Mouse (Mus musculus) heart, embryonic 14.5 days (tissue): ENCODE data around the gene Clvs2. TPM values are rescaled to one million over a fixed set of nuclear protein-coding genes. Genes with fewer than 3 reads are reported as not detected.

ENCODE experiments used
- ATAC-seq: fragments of 200-750 bp; cut with Nextera tagmentation; 2 replicates; pipeline ENCODE4 v1.8.0; 2017; ENCODE audit warnings: low read depth, moderate TSS enrichment; ENCODE audit not compliant: insufficient number of reproducible peaks, insufficient read depth, low FRiP score
- H3K27ac ChIP-seq, 2 experiments: fragments of 200-500 bp in 1 of 2; fragments of 300-500 bp in 1 of 2; sonication (generic) in 1 of 2; replicated peaks in 1 of 2; 2 replicates each; pipeline ENCODE4 v1.5.1; 2012 to 2014; ENCODE audit warnings: low read depth in 2 of 2, low read length in 2 of 2, control low read depth in 1 of 2, mild to moderate bottlenecking in 1 of 2, mixed read lengths in 1 of 2; ENCODE audit not compliant: control insufficient read depth in 1 of 2, insufficient read depth in 1 of 2
- H3K27me3 ChIP-seq: fragments of 300-500 bp; sonication (generic); 2 replicates; pipeline ENCODE4 v1.6.1; 2014; ENCODE audit warnings: mild to moderate bottlenecking, low read length, control low read depth; ENCODE audit not compliant: control insufficient read depth, insufficient read depth
- H3K36me3 ChIP-seq: fragments of 300-500 bp; sonication (generic); 2 replicates; pipeline ENCODE4 v1.6.1; 2014; ENCODE audit warnings: mild to moderate bottlenecking, control low read depth, low read length, mixed read lengths; ENCODE audit not compliant: control insufficient read depth, insufficient read depth
- H3K4me1 ChIP-seq, 2 experiments: fragments of 200-500 bp in 1 of 2; fragments of 300-500 bp in 1 of 2; sonication (generic) in 1 of 2; 2 replicates each; pipeline ENCODE4 v1.6.1; 2012 to 2014; ENCODE audit warnings: low read length in 2 of 2, control low read depth in 1 of 2, mixed read lengths in 1 of 2; ENCODE audit not compliant: control insufficient read depth in 2 of 2, insufficient read depth in 2 of 2
- H3K4me2 ChIP-seq: fragments of 300-500 bp; sonication (generic); 2 replicates; pipeline ENCODE4 v1.6.1; 2014; ENCODE audit warnings: mild to moderate bottlenecking, low read length
- H3K4me3 ChIP-seq, 2 experiments: fragments of 200-500 bp in 1 of 2; fragments of 300-500 bp in 1 of 2; sonication (generic) in 1 of 2; 2 replicates each; pipeline ENCODE4 v1.5.1; 2012 to 2014; ENCODE audit warnings: low read length in 2 of 2, mild to moderate bottlenecking in 2 of 2, control low read depth in 1 of 2, low read depth in 1 of 2, moderate library complexity in 1 of 2; ENCODE audit not compliant: control insufficient read depth in 1 of 2, insufficient read depth in 1 of 2
- H3K9ac ChIP-seq: fragments of 300-500 bp; sonication (generic); 2 replicates; pipeline ENCODE4 v1.6.1; 2014; ENCODE audit warnings: mild to moderate bottlenecking, low read length
- H3K9me3 ChIP-seq: fragments of 300-500 bp; sonication (generic); 2 replicates; pipeline ENCODE4 v1.6.1; 2016; ENCODE audit warnings: low read length, control low read depth; ENCODE audit not compliant: control insufficient read depth
- WGBS: fragments of 180-500 bp; shearing (Covaris S2); extraction: QIAGEN DNeasy Blood & Tissue Kit; methylation state at CpG from one replicate; pipeline ENCODE4 v1.1.7; 2014; 5-methylcytosine and 5-hydroxymethylcytosine counted together
- polyA plus RNA-seq: library from polyadenylated mRNA; unstranded; fragments of >200 nt; fragmentation: Nextera tagmentation; extraction: Ambion mirVana; gene quantifications from 2 replicates; pipeline ENCODE4 v1.2.1, GENCODE M21; 2014

Gene Clvs2
- polyA plus RNA-seq = 0.26 TPM in 1 of 2 replicates, not detected in the other

DNA sequence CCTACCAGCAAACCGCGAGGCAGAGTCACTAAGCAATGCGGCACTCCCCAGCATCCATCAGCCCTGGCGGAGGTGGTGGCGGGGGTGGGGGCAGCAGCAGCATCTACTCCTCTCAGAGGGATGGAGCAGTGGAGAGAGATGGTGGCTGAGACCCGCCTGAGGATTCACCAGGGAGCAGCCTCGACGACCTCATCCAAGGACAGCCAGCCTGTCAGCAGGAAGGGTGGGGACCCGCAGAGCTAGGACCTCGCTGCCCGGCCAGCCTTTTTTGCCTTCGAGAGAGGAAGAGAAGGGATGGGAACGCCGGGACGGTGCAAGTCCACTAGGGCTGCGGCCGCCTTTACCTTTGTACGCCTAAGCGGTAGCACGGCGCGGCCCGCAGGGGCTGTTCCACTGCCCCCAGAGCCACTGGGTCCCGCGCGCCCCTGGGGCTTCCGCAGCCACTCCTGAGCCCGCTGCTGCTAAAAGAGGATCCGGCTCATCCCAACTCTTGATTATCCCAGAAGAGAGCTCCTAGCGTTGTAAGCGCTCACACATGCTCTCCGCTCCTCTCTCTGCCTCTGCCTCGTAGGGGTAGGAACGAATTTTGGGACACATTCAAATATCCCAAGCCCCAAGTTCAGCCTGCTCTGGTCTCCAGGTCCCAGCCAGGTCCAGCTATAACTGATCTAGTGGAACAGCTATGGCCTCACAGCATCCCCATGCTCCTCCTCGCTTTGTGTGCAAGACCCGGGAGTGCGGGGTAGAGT, at the start of gene Clvs2:
Gene Clvs2 (minus strand): TSS at position 639 of the 749 bp plus-strand sequence.
- WGBS = 2% methylated on average over 34 of the region's 37 CpGs
- no peak within 1 kb of the TSS for H3K27ac ChIP-seq
- ATAC-seq = no peak

DNA sequence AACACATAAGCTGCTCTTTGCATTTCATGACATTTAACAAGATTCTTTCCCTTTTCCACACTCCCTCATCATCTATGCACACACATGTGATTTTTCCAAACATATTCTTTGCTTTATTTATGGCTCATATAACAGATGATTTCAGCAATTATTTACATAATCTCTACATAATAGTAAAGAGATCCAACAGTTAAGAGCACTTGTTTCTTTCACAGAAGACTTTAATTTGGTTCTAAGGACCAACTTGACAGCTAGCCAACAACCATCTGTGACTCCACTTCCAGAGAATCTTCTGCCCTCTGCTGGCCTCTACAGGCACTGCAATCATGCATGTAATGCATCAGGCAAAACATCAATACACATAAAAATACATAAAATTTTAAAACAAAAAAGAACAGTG, 28.6 kb upstream of the Clvs2 start:
- Histone ChIP-seq H3K27ac (no peak overlapping the region), H3K4me2 (no peak overlapping the region), H3K9me3 (no peaks in the 10 kb centered on the region), H3K4me3 (no peak overlapping the region), H3K36me3 (no peaks in the 10 kb centered on the region), H3K27me3 (no peaks in the 10 kb centered on the region), H3K9ac (no peak overlapping the region), H3K4me1 (no peaks in the 10 kb centered on the region)
- ATAC-seq = no peak

More for the DNA sequence above, at the start of gene Clvs2:
- Histone ChIP-seq H3K9me3 (no peaks in the 10 kb centered on the region), H3K4me2 (peak within 1 kb of the TSS; percentile 77), H3K27me3 (peaks cover 9% of the 10 kb centered on the region), H3K4me1 (peaks cover 0 to 2% of the 10 kb centered on the region in 2 experiments; a peak in 1 of 4 replicates), H3K36me3 (no peaks in the 10 kb centered on the region), H3K4me3 (peak within 1 kb of the TSS; percentile 22 to 38), H3K9ac (peak within 1 kb of the TSS; percentile 43; the same call in 1 of the 2 replicates)

DNA sequence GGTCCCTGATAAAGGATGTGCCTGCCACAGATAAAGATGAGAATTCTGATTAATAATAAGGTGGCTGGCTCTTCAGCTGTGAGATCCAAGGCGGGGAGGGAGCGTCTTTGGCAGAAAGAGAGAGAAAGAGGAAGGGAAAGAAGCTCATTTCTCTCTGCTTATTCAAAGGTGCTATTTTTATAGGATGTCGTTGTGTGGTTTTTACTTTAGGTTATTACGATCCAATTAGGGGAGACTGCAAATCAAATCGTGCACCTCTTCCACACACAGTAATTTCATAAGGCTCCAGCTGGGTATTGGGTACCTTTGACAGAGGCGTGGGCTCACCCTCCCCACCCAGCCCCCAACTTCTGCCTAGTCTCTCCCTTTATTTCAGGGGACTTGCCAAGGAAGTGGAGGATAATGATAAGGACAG, 985 bp downstream of the Clvs2 start:
- 19% methylated on average over 6 of the region's 6 CpGs for whole genome bisulfite sequencing
- Histone ChIP-seq H3K27me3 (peaks cover 9% of the 10 kb centered on the region), H3K36me3 (no peaks in the 10 kb centered on the region), H3K4me1 (peaks cover 0 to 2% of the 10 kb centered on the region in 2 experiments; a peak in 1 of 4 replicates), H3K9ac (no peak overlapping the region), H3K4me2 (peak overlapping the region; percentile 77), H3K27ac (no peak overlapping the region), H3K4me3 (no peak overlapping the region), H3K9me3 (no peaks in the 10 kb centered on the region)
- ATAC-seq = no peak

DNA sequence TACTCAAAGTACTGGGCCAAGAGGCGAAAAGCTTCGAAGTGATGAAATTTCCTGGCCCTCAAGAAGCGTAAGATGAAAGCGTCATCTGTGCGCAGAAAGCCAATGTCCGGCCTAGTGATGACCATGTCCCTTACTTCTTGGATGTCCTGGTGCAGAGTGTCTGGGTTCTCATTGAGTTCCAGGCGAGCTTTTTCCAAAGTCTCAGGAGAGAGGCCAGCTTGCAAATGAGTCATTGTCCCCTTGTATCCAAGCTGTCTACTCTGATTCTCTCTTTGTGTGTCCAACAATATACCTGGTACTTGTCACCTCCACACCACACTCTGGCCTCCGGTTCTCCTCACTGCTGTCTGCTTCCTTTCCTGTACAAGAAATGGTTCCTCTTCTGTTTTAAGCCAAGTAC, 1.9 kb downstream of the Clvs2 start:
- WGBS = 88% methylated on average over 8 of the region's 8 CpGs
- Histone ChIP-seq H3K4me1 (peaks cover 0 to 2% of the 10 kb centered on the region in 2 experiments; a peak in 1 of 4 replicates), H3K36me3 (no peaks in the 10 kb centered on the region), H3K4me3 (no peak overlapping the region), H3K9me3 (no peaks in the 10 kb centered on the region), H3K9ac (no peak overlapping the region), H3K4me2 (no peak overlapping the region), H3K27me3 (peaks cover 9% of the 10 kb centered on the region), H3K27ac (no peak overlapping the region)
- ATAC-seq = no peak

DNA sequence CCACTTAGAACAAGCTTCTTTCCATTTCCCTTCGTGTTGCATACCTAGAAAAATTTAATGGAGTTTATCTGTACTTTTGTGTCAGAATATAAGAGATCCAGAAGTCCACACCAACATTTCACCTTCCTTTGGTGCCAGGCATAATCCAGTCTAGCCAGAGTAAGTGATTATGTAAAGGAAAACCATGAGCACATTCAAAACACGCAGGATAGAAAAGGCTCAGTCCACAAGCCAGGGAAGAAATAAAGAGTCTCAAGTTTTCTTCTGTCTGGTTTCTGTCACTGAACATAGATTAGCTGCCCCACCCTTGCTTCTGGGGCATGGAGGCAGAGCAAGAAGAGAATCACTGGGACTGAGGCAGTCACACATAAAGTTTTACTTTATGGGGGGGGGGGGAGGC, 8.4 kb downstream of the Clvs2 start:
- H3K27me3 ChIP-seq = no peaks in the 10 kb centered on the region
- H3K36me3 ChIP-seq = no peaks in the 10 kb centered on the region
- no peaks in the 10 kb centered on the region for H3K9me3 ChIP-seq
- no peaks in the 10 kb centered on the region for H3K4me1 ChIP-seq
- 59% methylated on average over 2 of the region's 2 CpGs for WGBS
- H3K4me3 ChIP-seq = no peak overlapping the region
- H3K27ac ChIP-seq = no peak overlapping the region
- H3K4me2 ChIP-seq = no peak overlapping the region
- H3K9ac ChIP-seq = no peak overlapping the region
- ATAC-seq = no peak

DNA sequence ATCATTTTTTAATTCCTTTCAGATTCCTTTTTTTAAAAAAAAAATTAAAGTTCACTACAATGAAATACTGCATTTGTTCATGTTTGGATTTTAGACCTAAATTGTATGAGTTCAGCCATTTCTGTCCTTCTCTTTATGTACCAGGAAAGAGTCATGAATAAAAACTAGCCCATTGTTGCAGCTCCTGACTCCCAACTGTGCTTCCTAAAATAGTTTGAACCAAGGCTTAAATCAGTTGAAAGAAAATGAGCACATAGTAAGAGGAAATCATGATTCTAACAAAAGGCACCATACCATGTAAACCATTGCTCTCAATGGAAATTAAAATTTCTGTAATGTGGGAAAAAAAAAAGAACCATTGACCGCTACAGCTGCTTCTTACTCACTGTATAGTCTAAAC, 11.4 kb downstream of the Clvs2 start:
- no peaks in the 10 kb centered on the region for H3K4me1 ChIP-seq
- no peaks in the 10 kb centered on the region for H3K9me3 ChIP-seq
- H3K27me3 ChIP-seq = no peaks in the 10 kb centered on the region
- ATAC-seq = no peak
- no peak overlapping the region for H3K4me2 ChIP-seq
- no peak overlapping the region for H3K27ac ChIP-seq
- H3K4me3 ChIP-seq = no peak overlapping the region
- 89% methylated on average over 1 of the region's 1 CpGs for WGBS
- H3K9ac ChIP-seq = no peak overlapping the region
- H3K36me3 ChIP-seq = no peaks in the 10 kb centered on the region

DNA sequence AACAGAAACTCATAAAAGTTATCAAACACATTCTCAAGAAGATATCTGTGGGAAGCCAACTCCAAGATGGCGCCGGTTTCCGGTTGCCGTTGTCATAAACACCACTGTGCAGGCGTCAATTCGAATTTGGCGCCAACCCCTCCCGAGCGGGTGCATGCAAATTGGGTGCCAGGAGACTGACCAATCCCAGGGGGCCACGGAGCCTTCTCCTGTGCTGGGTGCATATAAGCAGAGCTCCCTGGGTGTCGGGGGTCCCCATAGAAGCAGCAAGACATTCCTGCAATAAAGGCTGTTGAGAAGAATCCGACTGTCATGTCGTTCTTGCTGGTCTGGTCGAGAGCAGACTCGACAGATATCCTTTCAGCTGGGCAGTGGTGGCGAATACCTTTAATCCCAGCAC, 31.8 kb downstream of the Clvs2 start:
- no peak overlapping the region for H3K4me3 ChIP-seq
- 84% methylated on average over 16 of the region's 16 CpGs for WGBS
- H3K27ac ChIP-seq = no peak overlapping the region
- H3K9ac ChIP-seq = no peak overlapping the region
- H3K4me1 ChIP-seq = no peaks in the 10 kb centered on the region
- H3K9me3 ChIP-seq = no peaks in the 10 kb centered on the region
- no peaks in the 10 kb centered on the region for H3K36me3 ChIP-seq
- no peak for ATAC-seq
- H3K4me2 ChIP-seq = no peak overlapping the region
- no peaks in the 10 kb centered on the region for H3K27me3 ChIP-seq

DNA sequence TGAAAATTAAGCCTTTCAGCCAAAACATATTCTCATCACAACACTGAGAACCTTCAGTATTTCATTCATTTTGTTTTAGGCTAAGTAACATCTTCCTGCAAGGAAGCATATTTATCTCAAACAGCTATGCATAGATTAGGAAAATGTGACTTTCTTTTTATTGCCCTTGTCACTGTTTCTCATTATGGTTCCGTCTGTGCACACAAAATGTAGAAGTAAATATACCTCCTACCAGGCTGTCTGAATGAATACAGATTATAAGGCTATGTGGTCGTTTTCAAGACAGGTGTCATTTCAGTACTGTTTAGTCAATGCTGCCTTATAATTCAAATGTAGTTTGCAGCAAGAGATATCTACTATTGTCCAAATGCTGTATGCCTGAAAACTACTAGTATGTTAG, 35.8 kb downstream of the Clvs2 start:
- no peaks in the 10 kb centered on the region for H3K36me3 ChIP-seq
- H3K9ac ChIP-seq = no peak overlapping the region
- no peak overlapping the region for H3K27ac ChIP-seq
- no peaks in the 10 kb centered on the region for H3K4me1 ChIP-seq
- ATAC-seq = no peak
- no peaks in the 10 kb centered on the region for H3K9me3 ChIP-seq
- H3K27me3 ChIP-seq = no peaks in the 10 kb centered on the region
- H3K4me3 ChIP-seq = no peak overlapping the region
- WGBS = 75% methylated on average over 2 of the region's 2 CpGs
- H3K4me2 ChIP-seq = no peak overlapping the region
